Mouse (Mus musculus) neural tube, embryonic 11.5 days (tissue): ENCODE data around the gene Iqce. TPM values are rescaled to one million over a fixed set of nuclear protein-coding genes. Genes with fewer than 3 reads are reported as not detected.

ENCODE experiments used
- ATAC-seq: fragments of 200-750 bp; cut with Nextera tagmentation; 2 replicates; pipeline ENCODE4 v1.8.0; 2017; ENCODE audit warnings: moderate number of reproducible peaks, mild to moderate bottlenecking, moderate TSS enrichment, moderate library complexity; ENCODE audit not compliant: insufficient read depth, low FRiP score, low TSS enrichment
- DNase-seq: peaks from one replicate; pipeline ENCODE4 v3.0.0-alpha.2; 2015; ENCODE audit warnings: low spot score
- H3K27ac ChIP-seq: fragments of 300-500 bp; sonication (generic); 2 replicates; pipeline ENCODE4 v1.5.1; 2014; ENCODE audit warnings: low read depth, mild to moderate bottlenecking, low read length
- H3K27me3 ChIP-seq: fragments of 300-500 bp; sonication (generic); 2 replicates; pipeline ENCODE4 v1.6.1; 2014; ENCODE audit warnings: mild to moderate bottlenecking, low read length, mixed read lengths; ENCODE audit not compliant: control insufficient read depth, insufficient read depth
- H3K36me3 ChIP-seq: fragments of 300-500 bp; sonication (generic); 2 replicates; pipeline ENCODE4 v1.6.1; 2014; ENCODE audit warnings: mild to moderate bottlenecking, low read length, moderate library complexity, mixed read lengths; ENCODE audit not compliant: control insufficient read depth, insufficient read depth
- H3K4me1 ChIP-seq: fragments of 300-500 bp; sonication (generic); 2 replicates; pipeline ENCODE4 v1.6.1; 2014; ENCODE audit warnings: low read length, mixed read lengths; ENCODE audit not compliant: control insufficient read depth, insufficient read depth
- H3K4me2 ChIP-seq: fragments of 300-500 bp; sonication (generic); 2 replicates; pipeline ENCODE4 v1.6.1; 2014; ENCODE audit warnings: low read depth, mild to moderate bottlenecking, moderate library complexity
- H3K4me3 ChIP-seq: fragments of 300-500 bp; sonication (generic); 2 replicates; pipeline ENCODE4 v1.5.1; 2014; ENCODE audit warnings: low read depth, low read length
- H3K9ac ChIP-seq: fragments of 300-500 bp; sonication (generic); 2 replicates; pipeline ENCODE4 v1.6.1; 2014; ENCODE audit warnings: mild to moderate bottlenecking, low read length
- H3K9me3 ChIP-seq: fragments of 300-500 bp; sonication (generic); 2 replicates; pipeline ENCODE4 v1.6.1; 2016; ENCODE audit warnings: low read length; ENCODE audit not compliant: control insufficient read depth
- WGBS: fragments of 180-500 bp; shearing (Covaris S2); extraction: QIAGEN DNeasy Blood & Tissue Kit; methylation state at CpG from one replicate; pipeline ENCODE4 v1.1.7; 2014; 5-methylcytosine and 5-hydroxymethylcytosine counted together
- polyA plus RNA-seq: library from polyadenylated mRNA; unstranded; fragments of >200 nt; fragmentation: Nextera tagmentation; extraction: Ambion mirVana; gene quantifications from 2 replicates; pipeline ENCODE4 v1.2.1, GENCODE M21; 2014

Gene Iqce
- polyA plus RNA-seq, 1 experiment from 2014 or later = 18.3 TPM

- no peaks in the 10 kb centered on the region for H3K36me3 ChIP-seq
- H3K9me3 ChIP-seq = no peaks in the 10 kb centered on the region
- H3K4me2 ChIP-seq = no peak overlapping the region
- no peaks in the 10 kb centered on the region for H3K27me3 ChIP-seq
- ATAC-seq = no peak
- no peak for DNase-seq
- H3K4me1 ChIP-seq = no peaks in the 10 kb centered on the region
- WGBS = 94% methylated on average over 1 of the region's 1 CpGs
- no peak overlapping the region for H3K27ac ChIP-seq
- no peak overlapping the region for H3K9ac ChIP-seq
- no peak overlapping the region for H3K4me3 ChIP-seq
Measured at GRCm38 (mm10) chr5:140660398-140660797, 41.8 kb downstream of the Iqce start.

- no peak overlapping the region for H3K4me3 ChIP-seq
- H3K36me3 ChIP-seq = no peaks in the 10 kb centered on the region
- ATAC-seq (peak; percentile 20; the same call in 1 of the 2 replicates), DNase-seq (no peak)
- no peak overlapping the region for H3K9ac ChIP-seq
- no peak overlapping the region for H3K27ac ChIP-seq
- 42% methylated on average over 16 of the region's 16 CpGs for WGBS
- H3K27me3 ChIP-seq = no peaks in the 10 kb centered on the region
- H3K4me2 ChIP-seq = no peak overlapping the region
- H3K4me1 ChIP-seq = no peaks in the 10 kb centered on the region
- no peaks in the 10 kb centered on the region for H3K9me3 ChIP-seq
Measured at GRCm38 (mm10) chr5:140659607-140660272, 42.4 kb downstream of the Iqce start.

GRCm38 (mm10) chr5:140654096-140654845, 47.9 kb downstream of the Iqce start:
- H3K27me3 ChIP-seq = no peaks in the 10 kb centered on the region

DNA sequence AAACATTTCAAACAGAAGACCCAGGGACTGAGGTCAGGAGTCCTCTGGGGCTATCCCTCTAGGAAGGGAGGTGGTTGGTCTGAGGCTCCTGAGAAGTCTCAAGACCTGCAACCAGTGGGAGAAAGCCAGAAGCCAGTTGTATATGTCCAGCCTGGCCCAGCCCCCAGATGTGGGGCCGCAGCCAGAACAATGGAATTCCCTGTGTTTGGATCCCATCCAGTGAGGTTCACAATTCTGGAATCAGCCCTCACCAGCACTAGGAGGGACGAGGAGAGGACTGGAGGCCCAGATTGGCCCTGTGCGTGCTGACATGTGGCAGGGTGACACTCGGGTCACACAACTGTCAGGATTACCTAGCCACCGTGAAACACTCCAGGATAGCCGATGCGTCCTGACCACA, 49.6 kb downstream of the Iqce start:
- Histone ChIP-seq H3K36me3 (no peaks in the 10 kb centered on the region), H3K4me1 (peaks cover 7% of the 10 kb centered on the region), H3K4me2 (no peak overlapping the region), H3K27me3 (no peaks in the 10 kb centered on the region), H3K9me3 (no peaks in the 10 kb centered on the region), H3K4me3 (no peak overlapping the region), H3K27ac (no peak overlapping the region), H3K9ac (no peak overlapping the region)
- no peak for ATAC-seq
- 80% methylated on average over 7 of the region's 7 CpGs for WGBS
- no peak for DNase-seq

More at GRCm38 (mm10) chr5:140654096-140654845, 47.9 kb downstream of the Iqce start:
- H3K9ac ChIP-seq = no peak overlapping the region
- no peak for DNase-seq
- H3K27ac ChIP-seq = no peak overlapping the region
- no peak overlapping the region for H3K4me3 ChIP-seq
- H3K4me2 ChIP-seq = no peak overlapping the region
- ATAC-seq = no peak
- peaks cover 7% of the 10 kb centered on the region for H3K4me1 ChIP-seq
- H3K9me3 ChIP-seq = no peaks in the 10 kb centered on the region
- WGBS = 77% methylated on average over 15 of the region's 15 CpGs
- H3K36me3 ChIP-seq = no peaks in the 10 kb centered on the region

- H3K4me2 ChIP-seq = no peak overlapping the region
- DNase-seq = no peak
- H3K36me3 ChIP-seq = no peaks in the 10 kb centered on the region
- H3K27me3 ChIP-seq = no peaks in the 10 kb centered on the region
- H3K27ac ChIP-seq = no peak overlapping the region
- no peak overlapping the region for H3K4me3 ChIP-seq
- 84% methylated on average over 11 of the region's 11 CpGs for WGBS
- no peaks in the 10 kb centered on the region for H3K9me3 ChIP-seq
- H3K4me1 ChIP-seq = peaks cover 20% of the 10 kb centered on the region
- no peak overlapping the region for H3K9ac ChIP-seq
- ATAC-seq = no peak
Measured at GRCm38 (mm10) chr5:140651231-140651630, 50.9 kb downstream of the Iqce start.

- 58% methylated on average over 7 of the region's 7 CpGs for WGBS
- H3K36me3 ChIP-seq = no peaks in the 10 kb centered on the region; the same call in 1 of the 2 replicates
- peak overlapping the region; percentile 96; the same call in 1 of the 2 replicates for H3K4me3 ChIP-seq
- DNase-seq = no peak
- no peak overlapping the region for H3K27ac ChIP-seq
- ATAC-seq = no peak
- H3K4me2 ChIP-seq = peak overlapping the region; percentile 50
- no peaks in the 10 kb centered on the region for H3K9me3 ChIP-seq
- peak overlapping the region; percentile 37; the same call in 1 of the 2 replicates for H3K9ac ChIP-seq
- H3K27me3 ChIP-seq = no peaks in the 10 kb centered on the region
- peaks cover 28% of the 10 kb centered on the region for H3K4me1 ChIP-seq
Measured at GRCm38 (mm10) chr5:140649881-140650414, 52.2 kb downstream of the Iqce start.

DNA sequence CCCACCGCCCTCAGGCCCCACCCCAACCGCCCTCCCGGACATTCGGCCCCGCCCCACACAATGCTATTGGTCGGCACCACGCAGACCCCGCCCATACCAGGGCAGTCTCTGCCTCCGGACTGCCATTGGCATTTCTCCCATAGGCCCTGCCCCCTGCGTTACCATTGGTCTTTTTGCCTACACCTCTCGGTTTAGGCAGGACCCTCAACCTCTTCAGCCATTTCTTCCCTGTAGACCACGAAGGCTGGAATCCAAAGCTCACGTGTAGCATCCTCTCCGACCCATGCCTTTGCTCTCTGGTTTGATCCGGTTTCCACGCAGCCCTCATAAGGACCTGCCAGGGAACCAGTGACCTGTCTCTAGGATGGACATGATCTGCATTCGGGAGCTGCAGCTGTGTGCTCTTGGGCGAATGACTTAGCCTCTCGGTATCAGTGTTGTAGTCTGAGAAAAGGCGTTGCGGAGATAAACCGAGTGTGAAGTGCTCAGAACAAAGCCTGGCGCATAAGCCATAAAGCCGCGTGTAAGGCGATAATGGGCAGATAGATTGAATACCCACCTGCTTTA, 53.0 kb downstream of the Iqce start:
- 4% methylated on average over 21 of the region's 26 CpGs for WGBS
- H3K27ac ChIP-seq = peak overlapping the region; percentile 69
- ATAC-seq (peak; percentile 93), DNase-seq (peak; percentile 98)
- H3K9me3 ChIP-seq = no peaks in the 10 kb centered on the region
- peak overlapping the region; percentile 50 for H3K4me2 ChIP-seq
- no peaks in the 10 kb centered on the region for H3K27me3 ChIP-seq
- H3K9ac ChIP-seq = peak overlapping the region; percentile 55
- H3K4me3 ChIP-seq = peak overlapping the region; percentile 96
- H3K36me3 ChIP-seq = peaks cover 4% of the 10 kb centered on the region; the same call in 1 of the 2 replicates
- peaks cover 28% of the 10 kb centered on the region for H3K4me1 ChIP-seq

DNA sequence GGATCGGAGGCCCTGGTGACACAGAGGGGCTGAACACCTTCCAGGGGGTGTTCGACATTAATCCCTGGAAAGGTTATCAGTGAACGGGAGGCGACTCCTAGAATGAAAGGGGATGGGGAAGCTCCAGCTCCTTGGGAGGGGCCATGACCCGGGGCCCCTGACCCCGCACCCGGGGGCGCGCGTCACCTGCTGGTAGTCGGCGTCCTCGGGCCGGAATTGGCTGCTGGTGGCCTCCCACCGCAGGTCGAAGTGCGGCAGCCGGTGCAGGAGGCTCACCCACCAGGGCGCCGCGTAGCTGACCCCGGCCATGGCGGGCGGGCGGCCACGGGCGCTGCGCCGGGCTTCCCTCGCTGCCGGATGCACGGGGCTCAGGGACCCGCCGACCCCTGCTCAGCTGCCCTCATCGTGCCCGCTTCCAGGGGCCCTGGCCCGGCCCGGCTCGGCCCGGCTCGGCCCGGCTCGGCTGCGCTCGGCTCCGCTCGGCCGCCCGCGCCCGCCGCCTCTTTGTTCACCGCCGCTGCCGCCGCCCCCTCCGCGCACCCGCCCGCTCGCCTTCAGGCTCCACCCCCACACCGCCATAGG, 53.6 kb downstream of the Iqce start, which contains the start of gene Ttyh3:
Gene Ttyh3, minus strand, starts transcription at position 513 of the 582 bp plus-strand sequence.
- H3K27ac ChIP-seq = peak within 1 kb of the TSS; percentile 81
- H3K4me1 ChIP-seq = peaks cover 28% of the 10 kb centered on the region
- H3K27me3 ChIP-seq = no peaks in the 10 kb centered on the region
- under 1% methylated on average over 35 of the region's 62 CpGs for WGBS
- H3K4me3 ChIP-seq = peak within 1 kb of the TSS; percentile 96
- H3K9ac ChIP-seq = peak within 1 kb of the TSS; percentile 99
- peak within 1 kb of the TSS; percentile 83 for H3K4me2 ChIP-seq
- no peaks in the 10 kb centered on the region for H3K9me3 ChIP-seq
- DNase-seq (peak; percentile 58), ATAC-seq (no peak; the same call in 1 of the 2 replicates)
- peaks cover 8% of the 10 kb centered on the region for H3K36me3 ChIP-seq
